Mouse (Mus musculus) liver, adult 2 months (tissue): ENCODE data around the gene Tas2r120.

ENCODE experiments used
- CTCF ChIP-seq: fragments of 200-500 bp; IDR thresholded peaks from 2 replicates; pipeline ENCODE4 v1.5.1; 2011; ENCODE audit warnings: low read depth, low read length, control low read depth
- POLR2A ChIP-seq: fragments of 200-500 bp; IDR thresholded peaks from 2 replicates; pipeline ENCODE4 v1.6.1; 2011; ENCODE audit warnings: low read length, control low read depth; ENCODE audit not compliant: insufficient read depth; ENCODE audit errors: extremely low read depth

DNA sequence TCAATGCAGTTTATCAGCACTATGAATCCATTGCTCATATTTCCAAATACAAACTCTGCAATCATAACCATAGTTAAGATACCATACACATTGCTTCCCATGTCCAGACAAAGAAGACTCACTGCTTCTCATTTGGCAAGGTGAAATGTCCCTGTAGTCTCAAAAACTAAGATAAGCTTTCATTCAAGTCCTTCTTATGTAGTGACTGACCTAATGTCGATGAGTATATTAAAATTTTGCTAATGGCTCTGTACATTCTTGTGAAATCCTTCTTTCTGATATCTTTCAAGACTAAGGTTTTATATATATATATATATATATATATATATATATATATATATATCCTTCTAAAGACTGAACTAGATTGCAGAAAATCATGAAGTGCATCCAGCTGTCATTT, 44.2 kb downstream of the Tas2r120 start, which contains the start of gene Tas2r121:
- TF ChIP-seq POLR2A (no peak), CTCF (no peak)
